Mouse (Mus musculus) MEL (cell line): Measurements from ENCODE around the gene Msh3. TPM values are rescaled to one million over a fixed set of nuclear protein-coding genes. Genes with fewer than 3 reads are reported as not detected.

Experiments
- DNase-seq: peaks from one replicate; pipeline ENCODE4 v3.0.0; 2011; ENCODE audit warnings: low read depth, low spot score
- H3K27ac ChIP-seq: 2 replicates; pipeline ENCODE4 v1.5.1; 2012; ENCODE audit warnings: low read depth, mild to moderate bottlenecking, control low read depth, low read length, moderate library complexity; ENCODE audit not compliant: control insufficient read depth
- H3K27me3 ChIP-seq, 2 experiments: fragments of 150-350 bp in 1 of 2; sonication (generic) in 1 of 2; 2 replicates each; pipeline ENCODE4 v1.6.1; 2012; ENCODE audit warnings: low read length in 2 of 2, mild to moderate bottlenecking in 2 of 2, improper control_type of control experiment in 1 of 2, moderate library complexity in 1 of 2; ENCODE audit not compliant: insufficient read depth in 2 of 2, control insufficient read depth in 1 of 2
- H3K36me3 ChIP-seq, 2 experiments: 2 replicates each; pipeline ENCODE4 v1.6.1; 2012 to 2014; ENCODE audit warnings: low read length in 2 of 2, improper control_type of control experiment in 1 of 2, inconsistent platforms in 1 of 2, mild to moderate bottlenecking in 1 of 2; ENCODE audit not compliant: insufficient read depth in 2 of 2, control insufficient read depth in 1 of 2
- H3K4me1 ChIP-seq, 2 experiments: fragments of 150-350 bp in 1 of 2; sonication (generic) in 1 of 2; 2 replicates each; pipeline ENCODE4 v1.6.1; 2012; ENCODE audit warnings: low read length in 2 of 2, improper control_type of control experiment in 1 of 2, mild to moderate bottlenecking in 1 of 2; ENCODE audit not compliant: insufficient read depth in 2 of 2, control insufficient read depth in 1 of 2
- H3K4me3 ChIP-seq, 2 experiments: fragments of 150-350 bp in 1 of 2; sonication (generic) in 1 of 2; 2 replicates each; pipeline ENCODE4 v1.5.1; 2012; ENCODE audit warnings: low read depth in 2 of 2, low read length in 2 of 2, mild to moderate bottlenecking in 2 of 2, moderate library complexity in 2 of 2, control low read depth in 1 of 2, improper control_type of control experiment in 1 of 2; ENCODE audit not compliant: control insufficient read depth in 1 of 2, insufficient read depth in 1 of 2
- H3K79me2 ChIP-seq: 2 replicates; pipeline ENCODE4 v1.6.1; 2012; ENCODE audit warnings: mild to moderate bottlenecking, low read length, moderate library complexity; ENCODE audit not compliant: control insufficient read depth, poor library complexity, insufficient read depth
- H3K9ac ChIP-seq: 2 replicates; pipeline ENCODE4 v1.6.1; 2012; ENCODE audit warnings: low read depth, mild to moderate bottlenecking, control low read depth, low read length, moderate library complexity; ENCODE audit not compliant: control insufficient read depth, poor library complexity, severe bottlenecking
- H3K9me3 ChIP-seq: fragments of 150-350 bp; sonication (generic); replicated peaks from 2 replicates; pipeline ENCODE4 v1.6.1; 2012; ENCODE audit warnings: mild to moderate bottlenecking, low read length, improper control_type of control experiment, moderate library complexity; ENCODE audit not compliant: insufficient read depth
- CHD2 ChIP-seq: IDR thresholded peaks from 2 replicates; pipeline ENCODE4 v1.6.1; 2011; ENCODE audit warnings: low read length, improper control_type of control experiment
- CTCF ChIP-seq, 3 experiments: IDR thresholded peaks in 2 of 3; conservative IDR thresholded peaks in 1 of 3; 2 replicates each; pipeline ENCODE4 v1.5.1; 2011 to 2012; ENCODE audit warnings: low read length in 3 of 3, low read depth in 2 of 3, mild to moderate bottlenecking in 2 of 3, improper control_type of control experiment in 1 of 3, inconsistent platforms in 1 of 3, mixed read lengths in 1 of 3, moderate library complexity in 1 of 3; ENCODE audit not compliant: control insufficient read depth in 1 of 3, insufficient read depth in 1 of 3, poor library complexity in 1 of 3, severe bottlenecking in 1 of 3
- EP300 ChIP-seq, 2 experiments: IDR thresholded peaks; 2 replicates each; pipeline ENCODE4 v1.6.1; 2011; ENCODE audit warnings: improper control_type of control experiment in 2 of 2, low read length in 2 of 2, low read depth in 1 of 2, mild to moderate bottlenecking in 1 of 2
- GATA1 ChIP-seq: IDR thresholded peaks from 2 replicates; pipeline ENCODE4 v1.6.1; 2011; ENCODE audit warnings: low read depth, low read length, improper control_type of control experiment
- HCFC1 ChIP-seq: IDR thresholded peaks from 2 replicates; pipeline ENCODE4 v1.6.1; 2012; ENCODE audit warnings: low read depth, mild to moderate bottlenecking, inconsistent platforms, low read length, improper control_type of control experiment, moderate library complexity
- MAX ChIP-seq: IDR thresholded peaks from 2 replicates; pipeline ENCODE4 v1.6.1; 2011; ENCODE audit warnings: low read length, improper control_type of control experiment
- MEF2A ChIP-seq: IDR thresholded peaks from 2 replicates; pipeline ENCODE4 v1.6.1; 2014; ENCODE audit warnings: low read depth, mild to moderate bottlenecking, inconsistent platforms, low read length, improper control_type of control experiment; ENCODE audit not compliant: poor library complexity, insufficient replicate concordance, severe bottlenecking; ENCODE audit errors: extremely low read depth
- MYB ChIP-seq: IDR thresholded peaks from 2 replicates; pipeline ENCODE4 v1.6.1; 2011; ENCODE audit warnings: mild to moderate bottlenecking, low read depth, low read length, improper control_type of control experiment
- NRF1 ChIP-seq: IDR thresholded peaks from 2 replicates; pipeline ENCODE4 v1.6.1; 2014; ENCODE audit warnings: low read depth, mild to moderate bottlenecking, inconsistent platforms, low read length, improper control_type of control experiment, moderate library complexity; ENCODE audit not compliant: poor library complexity, insufficient read depth, severe bottlenecking
- POLR2AphosphoS2 ChIP-seq: IDR thresholded peaks from 2 replicates; pipeline ENCODE4 v1.6.1; 2011; ENCODE audit warnings: low read length, improper control_type of control experiment
- RAD21 ChIP-seq: IDR thresholded peaks from 2 replicates; pipeline ENCODE4 v1.6.1; 2011; ENCODE audit warnings: mild to moderate bottlenecking, low read depth, low read length, improper control_type of control experiment
- RCOR1 ChIP-seq: IDR thresholded peaks from 2 replicates; pipeline ENCODE4 v1.6.1; 2012; ENCODE audit warnings: low read depth, mild to moderate bottlenecking, inconsistent platforms, low read length, improper control_type of control experiment
- SIN3A ChIP-seq: IDR thresholded peaks from 2 replicates; pipeline ENCODE4 v1.6.1; 2012; ENCODE audit warnings: low read length, improper control_type of control experiment, inconsistent platforms
- SMC3 ChIP-seq: IDR thresholded peaks from 2 replicates; pipeline ENCODE4 v1.6.1; 2011; ENCODE audit warnings: low read depth, low read length, improper control_type of control experiment
- TBP ChIP-seq: IDR thresholded peaks from 2 replicates; pipeline ENCODE4 v1.8.0; 2011; ENCODE audit warnings: low read depth, low read length, improper control_type of control experiment
- UBTF ChIP-seq: IDR thresholded peaks from 2 replicates; pipeline ENCODE4 v1.6.1; 2012; ENCODE audit warnings: low read depth, mild to moderate bottlenecking, inconsistent platforms, low read length, improper control_type of control experiment, moderate library complexity, borderline replicate concordance; ENCODE audit not compliant: insufficient read depth
- USF1 ChIP-seq: IDR thresholded peaks from 2 replicates; pipeline ENCODE4 v1.6.1; 2014; ENCODE audit warnings: low read depth, mild to moderate bottlenecking, inconsistent platforms, low read length, improper control_type of control experiment, moderate library complexity
- USF2 ChIP-seq, 2 experiments: IDR thresholded peaks; 2 replicates each; pipeline ENCODE4 v1.6.1; 2011 to 2012; ENCODE audit warnings: improper control_type of control experiment in 2 of 2, low read length in 2 of 2, borderline replicate concordance in 1 of 2, inconsistent platforms in 1 of 2, low read depth in 1 of 2, mild to moderate bottlenecking in 1 of 2; ENCODE audit not compliant: insufficient read depth in 1 of 2
- ZC3H11A ChIP-seq: IDR thresholded peaks from 2 replicates; pipeline ENCODE4 v1.6.1; 2012; ENCODE audit warnings: low read depth, mild to moderate bottlenecking, inconsistent platforms, low read length, improper control_type of control experiment
- ZKSCAN1 ChIP-seq: IDR thresholded peaks from 2 replicates; pipeline ENCODE4 v1.6.1; 2012; ENCODE audit warnings: low read depth, mild to moderate bottlenecking, inconsistent platforms, low read length, improper control_type of control experiment, moderate library complexity
- ZNF384 ChIP-seq: IDR thresholded peaks from 2 replicates; pipeline ENCODE4 v1.6.1; 2012; ENCODE audit warnings: low read depth, mild to moderate bottlenecking, inconsistent platforms, low read length, improper control_type of control experiment
- polyA plus RNA-seq, 2 experiments: library from polyadenylated mRNA; stranded (reverse) in 1 of 2; unstranded in 1 of 2; fragments of >175 nt in 1 of 2; fragments of >200 nt in 1 of 2; gene quantifications; 2 replicates each; pipeline versions ENCODE4 v1.2.1 to v1.2.4; 2012; ENCODE audit warnings: low replicate concordance in 2 of 2, low read depth in 1 of 2; ENCODE audit not compliant: insufficient read length in 2 of 2, insufficient read depth in 1 of 2, missing spikeins in 1 of 2
- total RNA-seq: library from RNA; depleted of rRNA; stranded (reverse); fragments of 300-350 nt; gene quantifications from 2 replicates; pipeline ENCODE4 v1.2.3, GENCODE M21; 2012

Msh3 gene
- total and polyA plus RNA-seq, 3 experiments, result 14.4 to 17.7 TPM; not detected in 1

GRCm38 (mm10) chr13:92304291-92304690, 50.5 kb downstream of the Msh3 start:
- Histone ChIP-seq H3K4me3 (no peak overlapping the region), H3K27ac (no peak overlapping the region), H3K9me3 (no peaks in the 10 kb centered on the region), H3K9ac (no peak overlapping the region), H3K27me3 (no peaks in the 10 kb centered on the region), H3K36me3 (peaks cover 0 to 2% of the 10 kb centered on the region in 2 experiments; a peak in 1 of 4 replicates), H3K4me1 (no peaks in the 10 kb centered on the region), H3K79me2 (no peaks in the 10 kb centered on the region)
- TF ChIP-seq RAD21 (no peak), ZC3H11A (no peak)
- DNase-seq, result no peak

DNA sequence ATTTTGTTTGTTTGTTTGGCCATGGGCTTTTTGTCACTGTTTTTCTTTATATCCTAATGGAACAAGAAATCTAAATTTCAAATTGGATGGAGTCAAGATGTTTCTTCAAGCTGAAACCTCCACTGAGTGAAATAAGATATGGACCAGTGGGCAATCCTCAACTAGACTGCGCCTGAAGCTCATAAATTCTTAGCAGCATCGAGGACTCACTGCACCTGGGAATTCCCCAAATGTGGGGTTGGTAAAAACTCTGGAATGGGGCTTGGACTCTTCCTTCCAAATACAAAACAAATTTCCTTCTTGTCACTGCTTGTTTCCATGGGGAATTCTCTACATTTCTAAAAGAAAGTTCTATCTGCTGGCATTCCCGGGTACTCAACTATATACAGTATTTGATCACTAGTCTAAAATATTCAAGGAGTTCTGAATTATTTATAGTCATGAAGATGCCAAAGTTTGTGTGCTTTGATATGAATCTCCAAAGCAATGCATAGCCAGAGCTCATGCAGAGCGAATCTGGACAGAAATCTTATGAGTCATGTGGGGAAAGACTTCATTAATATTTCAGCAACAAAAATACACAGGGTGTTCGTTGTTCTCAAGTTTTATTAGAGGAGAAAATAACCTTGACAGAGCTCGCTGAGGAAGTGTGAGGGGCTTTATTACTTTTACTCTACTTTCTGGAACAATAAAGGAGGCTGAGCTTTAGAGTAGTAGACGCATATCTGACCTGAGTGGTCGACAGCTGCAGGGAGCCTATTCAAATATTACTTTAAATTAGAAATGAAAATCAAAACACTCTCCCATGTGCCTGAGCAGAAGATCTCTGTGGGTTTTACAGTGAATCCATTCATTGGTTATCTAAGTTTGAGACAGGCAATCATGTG, 51.5 kb downstream of the Msh3 start:
- H3K27me3 ChIP-seq, result no peaks in the 10 kb centered on the region
- no peaks in the 10 kb centered on the region for H3K9me3 ChIP-seq
- no peak overlapping the region for H3K9ac ChIP-seq
- no peak overlapping the region for H3K27ac ChIP-seq
- H3K4me1 ChIP-seq, result no peaks in the 10 kb centered on the region
- TF ChIP-seq CHD2, result no peak
- TF ChIP-seq SMC3, result no peak
- TF ChIP-seq POLR2AphosphoS2, result no peak
- no peak for TF ChIP-seq ZC3H11A
- TF ChIP-seq MYB, result no peak
- no peak for TF ChIP-seq ZNF384
- no peak for TF ChIP-seq RCOR1
- no peak for TF ChIP-seq HCFC1
- no peak for TF ChIP-seq EP300 (IDR thresholded peaks at IDR 0.05; ENCODE audit: low read depth in 1 of 2, low read length in 2 of 2)
- no peak for TF ChIP-seq USF2 (IDR thresholded peaks at IDR 0.05; ENCODE audit: borderline replicate concordance in 1 of 2, insufficient read depth in 1 of 2, low read depth in 1 of 2, low read length in 2 of 2)
- no peak for TF ChIP-seq ZKSCAN1
- no peak for TF ChIP-seq UBTF
- no peak for TF ChIP-seq MEF2A
- TF ChIP-seq CTCF (IDR thresholded peaks at IDR 0.05 in 2 of 3, conservative IDR thresholded peaks at IDR 0.05 in 1 of 3; ENCODE audit: control insufficient read depth in 1 of 3, insufficient read depth in 1 of 3, low read depth in 2 of 3, low read length in 3 of 3, poor library complexity in 1 of 3, severe bottlenecking in 1 of 3), result no peak
- no peak for TF ChIP-seq GATA1
- TF ChIP-seq TBP, result no peak
- TF ChIP-seq MAX, result no peak
- TF ChIP-seq NRF1, result no peak
- TF ChIP-seq USF1, result no peak
- no peak for TF ChIP-seq SIN3A
- TF ChIP-seq, all 39 proteins: peak for 0
- peaks cover 0 to 2% of the 10 kb centered on the region in 2 experiments; a peak in 1 of 4 replicates for H3K36me3 ChIP-seq
- no peak overlapping the region for H3K4me3 ChIP-seq
- no peak for DNase-seq
- H3K79me2 ChIP-seq, result no peaks in the 10 kb centered on the region
